Mouse (Mus musculus) heart, embryonic 16.5 days (tissue): Measurements from ENCODE around the gene Dnaic1. TPM values are rescaled to one million over a fixed set of nuclear protein-coding genes. Genes with fewer than 3 reads are reported as not detected.
A peak's percentile ranks its signal among the peaks of the same experiment; 100 is the strongest.

Experiments
- ATAC-seq: fragments of 200-750 bp; cut with Nextera tagmentation; replicated peaks from 2 replicates; pipeline ENCODE4 v1.8.0; 2017; ENCODE audit warnings: moderate number of reproducible peaks; ENCODE audit not compliant: insufficient read depth, low FRiP score; ENCODE audit errors: extremely low read depth
- H3K27ac ChIP-seq: fragments of 300-500 bp; sonication (generic); 2 replicates; pipeline ENCODE4 v1.5.1; 2014; ENCODE audit warnings: mild to moderate bottlenecking, low read length, control low read depth, moderate library complexity
- H3K27me3 ChIP-seq: fragments of 300-500 bp; sonication (generic); 2 replicates; pipeline ENCODE4 v1.6.1; 2014; ENCODE audit warnings: low read length, mixed read lengths; ENCODE audit not compliant: control insufficient read depth, insufficient read depth
- H3K36me3 ChIP-seq: fragments of 300-500 bp; sonication (generic); 2 replicates; pipeline ENCODE4 v1.6.1; 2014; ENCODE audit not compliant: control insufficient read depth, insufficient read depth
- H3K4me1 ChIP-seq: fragments of 300-500 bp; sonication (generic); 2 replicates; pipeline ENCODE4 v1.6.1; 2014; ENCODE audit warnings: low read length, mixed read lengths; ENCODE audit not compliant: control insufficient read depth, insufficient read depth
- H3K4me2 ChIP-seq: fragments of 300-500 bp; sonication (generic); 2 replicates; pipeline ENCODE4 v1.6.1; 2014; ENCODE audit warnings: low read depth, mild to moderate bottlenecking, control low read depth, low read length
- H3K4me3 ChIP-seq: fragments of 300-500 bp; sonication (generic); 2 replicates; pipeline ENCODE4 v1.5.1; 2014; ENCODE audit warnings: mild to moderate bottlenecking, control low read depth, low read length
- H3K9ac ChIP-seq: fragments of 300-500 bp; sonication (generic); 2 replicates; pipeline ENCODE4 v1.6.1; 2014; ENCODE audit warnings: low read length, control low read depth
- H3K9me3 ChIP-seq: fragments of 300-500 bp; sonication (generic); replicated peaks from 2 replicates; pipeline ENCODE4 v1.6.1; 2016; ENCODE audit warnings: low read length; ENCODE audit not compliant: control insufficient read depth
- WGBS: fragments of 180-500 bp; shearing (Covaris S2); extraction: QIAGEN DNeasy Blood & Tissue Kit; methylation state at CpG from one replicate; pipeline ENCODE4 v1.1.7; 2014; 5-methylcytosine and 5-hydroxymethylcytosine counted together
- polyA plus RNA-seq: library from polyadenylated mRNA; unstranded; fragments of >200 nt; fragmentation: Nextera tagmentation; extraction: Ambion mirVana; gene quantifications from 2 replicates; pipeline ENCODE4 v1.2.1, GENCODE M21; 2015

The Dnaic1 gene
- polyA plus RNA-seq, 1 experiment from 2014 or later = 2.6 TPM

DNA sequence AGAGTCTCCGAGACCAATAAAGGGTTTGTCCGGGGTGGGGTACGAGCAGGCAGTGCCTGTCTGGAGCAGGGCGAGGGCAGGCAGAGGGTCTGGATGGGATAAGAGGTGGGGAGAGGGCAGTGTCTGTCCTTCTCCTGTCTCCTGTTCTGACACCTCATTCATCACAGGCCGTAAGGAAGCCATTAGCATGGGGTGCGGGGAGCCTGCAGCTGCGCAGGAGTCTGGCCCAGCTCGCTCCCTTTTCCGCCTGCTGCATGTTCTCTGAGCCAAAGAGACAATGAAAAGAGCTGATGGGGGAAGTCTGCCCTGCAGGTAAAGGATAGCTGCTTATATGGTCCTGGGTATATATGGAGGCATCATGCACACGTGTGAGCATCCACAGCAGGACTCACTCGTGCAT is 93.1 kb downstream of the Dnaic1 start:
- H3K4me3 ChIP-seq = no peak overlapping the region
- peaks cover 21% of the 10 kb centered on the region for H3K4me1 ChIP-seq
- H3K27ac ChIP-seq = no peak overlapping the region
- ATAC-seq = no peak
- no peak overlapping the region for H3K9ac ChIP-seq
- H3K4me2 ChIP-seq = no peak overlapping the region
- no peaks in the 10 kb centered on the region for H3K36me3 ChIP-seq
- 74% methylated on average over 11 of the region's 11 CpGs for WGBS
- H3K27me3 ChIP-seq = peaks cover 16% of the 10 kb centered on the region
- no peaks in the 10 kb centered on the region for H3K9me3 ChIP-seq

DNA sequence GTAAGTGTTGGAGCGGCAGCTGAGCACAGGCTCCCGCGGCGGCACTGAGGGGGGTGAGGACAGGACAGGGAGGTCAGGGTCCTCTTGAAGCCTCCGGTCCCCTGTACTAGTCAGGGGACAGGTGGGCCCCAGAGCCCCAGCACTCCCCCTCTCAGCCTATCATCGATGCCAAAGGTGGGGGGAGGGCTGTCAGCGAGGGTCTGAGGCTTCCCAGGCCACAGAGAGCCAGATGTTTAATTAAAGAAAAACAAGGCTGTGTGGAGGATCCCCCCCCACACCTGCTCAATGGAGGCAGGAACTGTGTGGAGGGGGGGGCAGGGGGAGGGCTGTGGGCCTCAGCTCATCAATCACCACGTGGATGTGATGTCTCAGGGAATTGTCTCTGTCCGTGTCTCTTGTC is 94.0 kb downstream of the Dnaic1 start:
- Histone ChIP-seq H3K27me3 (peaks cover 14% of the 10 kb centered on the region), H3K4me1 (peaks cover 18% of the 10 kb centered on the region), H3K4me3 (no peak overlapping the region), H3K9me3 (no peaks in the 10 kb centered on the region), H3K9ac (no peak overlapping the region), H3K4me2 (no peak overlapping the region), H3K27ac (no peak overlapping the region), H3K36me3 (no peaks in the 10 kb centered on the region)
- WGBS = 42% methylated on average over 9 of the region's 9 CpGs
- no peak for ATAC-seq

DNA sequence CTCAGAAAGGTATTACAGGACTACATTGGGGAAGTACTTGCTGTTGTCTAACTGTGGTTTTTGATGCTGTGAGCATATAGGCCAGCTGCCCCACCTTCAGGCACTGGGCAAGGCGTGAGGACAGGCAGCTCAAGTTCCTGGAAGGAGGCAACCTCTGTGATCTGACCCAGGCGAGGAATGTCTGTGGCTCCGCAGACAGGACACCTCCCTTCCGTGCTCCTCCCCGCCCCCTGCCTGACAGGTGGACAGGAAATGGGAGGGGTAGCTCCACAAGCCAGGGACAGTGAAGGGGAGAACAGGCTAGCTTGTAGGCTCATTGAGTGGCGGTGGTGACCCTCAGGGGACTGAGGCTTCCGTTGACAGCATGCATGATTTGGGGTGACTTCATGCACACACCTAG is 95.0 kb downstream of the Dnaic1 start:
- peaks cover 14% of the 10 kb centered on the region for H3K4me1 ChIP-seq
- no peak overlapping the region for H3K4me2 ChIP-seq
- 53% methylated on average over 7 of the region's 7 CpGs for WGBS
- H3K27ac ChIP-seq = no peak overlapping the region
- H3K27me3 ChIP-seq = peaks cover 7% of the 10 kb centered on the region
- no peaks in the 10 kb centered on the region for H3K9me3 ChIP-seq
- H3K4me3 ChIP-seq = no peak overlapping the region
- no peaks in the 10 kb centered on the region for H3K36me3 ChIP-seq
- H3K9ac ChIP-seq = no peak overlapping the region
- ATAC-seq = no peak

DNA sequence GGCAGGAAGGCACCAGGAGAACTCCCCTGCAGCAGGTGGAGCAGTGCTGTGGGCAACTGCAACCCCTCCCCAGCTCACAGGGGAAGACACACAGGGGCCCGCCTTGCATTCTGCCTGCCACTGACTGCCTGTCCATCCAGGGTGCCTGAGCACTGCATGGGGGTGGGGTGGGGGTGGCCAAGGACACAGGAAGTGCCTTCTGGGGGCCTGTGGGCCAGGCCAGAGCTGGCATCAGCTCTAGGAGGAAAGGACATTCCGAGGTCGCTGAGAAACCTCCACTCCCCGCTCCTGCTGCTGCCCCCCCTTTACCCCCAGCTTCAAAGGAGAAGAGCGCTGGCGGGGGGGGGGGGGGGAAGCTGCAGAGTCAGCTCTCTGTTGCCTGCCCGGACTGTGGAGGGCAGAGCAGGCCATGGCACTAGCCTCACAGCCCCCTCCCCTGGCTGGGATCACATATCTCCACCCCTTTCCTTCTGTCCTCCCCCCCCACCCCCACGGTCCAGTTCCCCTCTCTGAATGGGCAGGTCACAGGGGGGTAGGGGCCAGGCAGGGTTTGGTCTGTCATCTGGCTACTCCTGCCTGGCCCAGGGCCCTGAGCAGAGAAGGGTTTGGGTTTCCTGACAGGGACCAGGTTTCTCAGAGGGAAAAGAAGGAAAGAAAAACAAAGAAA is 95.6 kb downstream of the Dnaic1 start:
- Histone ChIP-seq H3K27ac (no peak overlapping the region), H3K4me3 (no peak overlapping the region), H3K4me2 (no peak overlapping the region), H3K27me3 (peaks cover 3% of the 10 kb centered on the region), H3K36me3 (no peaks in the 10 kb centered on the region), H3K9ac (peak overlapping the region; percentile 26; the same call in 1 of the 2 replicates), H3K9me3 (no peaks in the 10 kb centered on the region), H3K4me1 (peaks cover 14% of the 10 kb centered on the region)
- 3% methylated on average over 6 of the region's 8 CpGs for WGBS
- 0 out of 2 replicates have a peak, but pooled peaks have one; percentile 10 for ATAC-seq

DNA sequence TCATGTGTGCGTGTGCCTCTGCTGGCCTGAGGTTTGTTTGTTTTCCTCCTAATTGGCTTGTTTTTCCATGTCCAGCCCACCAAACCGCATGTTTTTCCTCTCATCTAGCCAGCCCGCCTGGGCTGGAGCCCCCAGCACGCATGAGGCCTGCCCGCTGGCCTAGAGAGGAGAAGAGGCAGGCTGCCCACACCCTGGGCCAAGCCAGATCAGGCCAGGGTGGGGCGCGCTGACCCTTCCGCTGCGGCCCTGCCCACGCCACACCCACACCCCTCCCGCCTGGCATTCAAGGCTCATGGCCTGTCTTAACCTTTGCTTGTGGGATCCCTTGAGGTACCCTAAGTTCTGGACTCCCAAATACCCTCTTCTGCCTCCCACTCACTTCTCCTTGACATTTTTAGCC is 97.1 kb downstream of the Dnaic1 start:
- no peak overlapping the region for H3K4me3 ChIP-seq
- H3K4me2 ChIP-seq = no peak overlapping the region
- peaks cover 11% of the 10 kb centered on the region for H3K4me1 ChIP-seq
- no peak overlapping the region for H3K9ac ChIP-seq
- 73% methylated on average over 11 of the region's 11 CpGs for WGBS
- no peaks in the 10 kb centered on the region for H3K9me3 ChIP-seq
- ATAC-seq = no peak
- peaks cover 6% of the 10 kb centered on the region; the same call in 1 of the 2 replicates for H3K27me3 ChIP-seq
- H3K36me3 ChIP-seq = no peaks in the 10 kb centered on the region
- no peak overlapping the region for H3K27ac ChIP-seq

DNA sequence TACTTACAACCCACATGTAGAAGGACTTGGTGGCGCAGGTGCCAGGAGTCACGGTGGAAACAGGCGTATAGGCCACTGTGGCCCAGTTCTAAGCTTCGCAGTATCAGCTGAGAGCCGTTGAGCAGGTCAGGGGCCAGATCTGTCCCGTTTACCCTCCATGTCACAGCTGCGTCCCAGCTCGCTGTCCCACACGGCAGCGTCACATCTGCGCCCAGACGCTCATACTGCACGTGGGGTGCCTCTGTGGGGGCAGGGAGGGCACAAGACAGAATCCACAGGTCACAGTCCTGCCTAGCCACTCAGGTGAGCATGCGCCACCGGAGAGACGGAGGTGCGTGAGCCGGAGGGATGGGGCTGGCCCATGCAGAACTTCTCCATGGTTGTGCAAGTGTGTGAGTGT is 101.3 kb downstream of the Dnaic1 start:
- Histone ChIP-seq H3K4me1 (peaks cover 2% of the 10 kb centered on the region; the same call in 1 of the 2 replicates), H3K4me2 (no peak overlapping the region), H3K36me3 (no peaks in the 10 kb centered on the region), H3K27ac (no peak overlapping the region), H3K4me3 (no peak overlapping the region), H3K27me3 (peaks cover 15% of the 10 kb centered on the region), H3K9me3 (no peaks in the 10 kb centered on the region), H3K9ac (no peak overlapping the region)
- WGBS = 87% methylated on average over 18 of the region's 18 CpGs
- no peak for ATAC-seq

DNA sequence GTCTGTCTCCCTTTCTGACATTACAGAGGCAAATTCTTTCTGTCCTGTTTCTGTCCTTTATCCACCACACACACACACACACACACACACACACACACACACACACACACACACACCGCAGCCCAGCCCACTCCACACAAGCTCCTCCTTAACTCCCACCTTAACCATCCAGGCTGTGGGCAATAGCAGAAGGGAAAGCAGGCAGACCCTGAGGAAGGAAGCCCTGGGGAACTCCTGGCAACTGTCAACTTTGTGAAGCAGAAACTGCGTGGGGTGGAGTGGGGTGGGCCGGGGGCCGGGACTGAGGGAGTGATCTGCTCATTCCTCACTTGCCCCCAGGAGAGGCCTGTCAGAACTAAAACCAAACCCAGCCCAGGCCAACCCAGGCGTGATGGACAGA is 101.9 kb downstream of the Dnaic1 start:
- no peak for ATAC-seq
- H3K9me3 ChIP-seq = no peaks in the 10 kb centered on the region
- no peak overlapping the region for H3K9ac ChIP-seq
- WGBS = 43% methylated on average over 5 of the region's 5 CpGs
- H3K27me3 ChIP-seq = peaks cover 15% of the 10 kb centered on the region
- no peak overlapping the region for H3K4me3 ChIP-seq
- no peaks in the 10 kb centered on the region for H3K36me3 ChIP-seq
- no peak overlapping the region for H3K4me2 ChIP-seq
- no peak overlapping the region for H3K27ac ChIP-seq
- H3K4me1 ChIP-seq = peaks cover 8% of the 10 kb centered on the region; the same call in 1 of the 2 replicates

DNA sequence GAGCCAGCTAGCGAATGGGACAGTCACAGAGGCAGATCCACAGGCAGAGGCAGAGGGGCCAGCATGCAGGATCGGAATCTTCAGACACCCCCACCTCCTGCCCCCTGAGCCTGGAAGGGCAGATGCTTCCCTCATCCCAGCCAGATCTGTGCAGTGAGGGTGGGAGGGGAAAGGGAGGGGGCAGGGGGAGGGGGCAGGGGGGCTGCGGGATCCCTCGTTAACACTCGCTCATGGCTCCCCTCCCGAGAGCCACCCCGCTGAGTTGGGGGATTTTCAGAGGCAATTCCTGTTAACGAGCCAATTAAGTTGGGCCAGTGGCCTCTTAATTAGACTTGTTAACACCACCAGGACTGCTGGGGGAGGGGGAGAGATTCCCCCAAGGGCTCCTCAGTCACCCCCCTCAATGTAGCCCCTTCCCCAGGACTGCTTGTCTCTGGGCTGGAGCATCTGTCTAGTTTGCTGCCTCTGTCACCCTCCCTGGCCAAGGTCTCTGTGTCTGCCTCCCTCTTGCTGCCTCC is 102.4 kb downstream of the Dnaic1 start:
- Histone ChIP-seq H3K4me3 (no peak overlapping the region), H3K27me3 (peaks cover 15% of the 10 kb centered on the region), H3K27ac (no peak overlapping the region), H3K36me3 (no peaks in the 10 kb centered on the region), H3K9me3 (no peaks in the 10 kb centered on the region), H3K4me1 (peaks cover 13% of the 10 kb centered on the region), H3K9ac (no peak overlapping the region), H3K4me2 (no peak overlapping the region)
- ATAC-seq = no peak
- 29% methylated on average over 8 of the region's 8 CpGs for WGBS

DNA sequence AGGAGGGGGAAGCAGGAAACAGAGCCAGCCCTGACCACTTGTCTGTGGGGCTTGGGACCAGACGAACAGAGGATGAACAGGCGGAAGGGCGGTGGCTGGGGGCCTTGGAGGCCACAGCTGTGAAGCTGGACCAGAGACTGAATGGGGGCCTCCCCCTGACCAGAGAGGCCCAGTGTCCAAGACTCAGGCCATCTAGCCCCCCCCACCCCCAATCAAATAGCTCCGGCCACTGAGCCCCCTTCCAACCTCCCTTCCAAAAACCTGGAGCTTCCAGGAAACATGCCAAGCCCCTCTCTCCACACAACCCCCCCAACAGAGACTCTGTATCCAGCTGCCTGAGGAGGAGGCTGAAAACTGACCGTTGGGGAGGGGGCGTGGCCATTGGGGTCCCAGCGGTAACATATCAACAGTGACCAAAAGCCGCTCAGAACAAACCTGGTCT is 103.0 kb downstream of the Dnaic1 start:
- H3K9me3 ChIP-seq = no peaks in the 10 kb centered on the region
- H3K27ac ChIP-seq = no peak overlapping the region
- H3K27me3 ChIP-seq = peaks cover 15% of the 10 kb centered on the region
- peaks cover 17% of the 10 kb centered on the region for H3K4me1 ChIP-seq
- WGBS = 45% methylated on average over 8 of the region's 8 CpGs
- no peak overlapping the region for H3K4me3 ChIP-seq
- no peaks in the 10 kb centered on the region for H3K36me3 ChIP-seq
- H3K9ac ChIP-seq = no peak overlapping the region
- no peak for ATAC-seq
- H3K4me2 ChIP-seq = no peak overlapping the region
